Mouse (Mus musculus): ENCODE results near the gene Arid1b.

DNA sequence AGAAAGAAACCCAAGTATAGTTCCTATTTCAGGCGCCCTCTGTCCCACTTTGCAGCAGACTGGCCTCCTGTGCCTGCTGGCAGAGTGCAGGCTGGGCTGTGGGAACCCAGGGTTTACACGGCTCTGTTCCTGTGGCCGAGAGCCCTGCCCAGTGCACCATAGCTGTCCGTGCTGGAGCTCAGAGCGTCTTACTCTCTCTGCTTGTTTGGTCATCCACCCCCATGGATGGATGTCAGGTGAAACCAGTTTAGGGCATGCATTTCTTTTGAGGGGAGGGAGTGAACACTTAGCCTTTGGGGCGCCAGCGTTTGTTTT, 301.8 kb downstream of the Arid1b start:
- TF ChIP-seq CTCF (IDR thresholded peaks at IDR 0.05; ENCODE audit: extremely low read depth, insufficient read length, insufficient replicate concordance, low read depth, low read length) (no peak), POLR2A (IDR thresholded peaks at IDR 0.05; ENCODE audit: low read depth, low read length) (no peak)

Data from small intestine, adult 2 months (tissue).